Mouse (Mus musculus) MEL (cell line): ENCODE results near the gene Ren1. TPM values are rescaled to one million over a fixed set of nuclear protein-coding genes. Genes with fewer than 3 reads are reported as not detected.

Source experiments
- DNase-seq: peaks from one replicate; pipeline ENCODE4 v3.0.0; 2011; ENCODE audit warnings: low read depth, low spot score
- H3K27ac ChIP-seq: 2 replicates; pipeline ENCODE4 v1.5.1; 2012; ENCODE audit warnings: low read depth, mild to moderate bottlenecking, control low read depth, low read length, moderate library complexity; ENCODE audit not compliant: control insufficient read depth
- H3K27me3 ChIP-seq, 2 experiments: fragments of 150-350 bp in 1 of 2; sonication (generic) in 1 of 2; 2 replicates each; pipeline ENCODE4 v1.6.1; 2012; ENCODE audit warnings: low read length in 2 of 2, mild to moderate bottlenecking in 2 of 2, improper control_type of control experiment in 1 of 2, moderate library complexity in 1 of 2; ENCODE audit not compliant: insufficient read depth in 2 of 2, control insufficient read depth in 1 of 2
- H3K36me3 ChIP-seq, 2 experiments: 2 replicates each; pipeline ENCODE4 v1.6.1; 2012 to 2014; ENCODE audit warnings: low read length in 2 of 2, improper control_type of control experiment in 1 of 2, inconsistent platforms in 1 of 2, mild to moderate bottlenecking in 1 of 2; ENCODE audit not compliant: insufficient read depth in 2 of 2, control insufficient read depth in 1 of 2
- H3K4me1 ChIP-seq, 2 experiments: fragments of 150-350 bp in 1 of 2; sonication (generic) in 1 of 2; 2 replicates each; pipeline ENCODE4 v1.6.1; 2012; ENCODE audit warnings: low read length in 2 of 2, improper control_type of control experiment in 1 of 2, mild to moderate bottlenecking in 1 of 2; ENCODE audit not compliant: insufficient read depth in 2 of 2, control insufficient read depth in 1 of 2
- H3K4me3 ChIP-seq, 2 experiments: fragments of 150-350 bp in 1 of 2; sonication (generic) in 1 of 2; 2 replicates each; pipeline ENCODE4 v1.5.1; 2012; ENCODE audit warnings: low read depth in 2 of 2, low read length in 2 of 2, mild to moderate bottlenecking in 2 of 2, moderate library complexity in 2 of 2, control low read depth in 1 of 2, improper control_type of control experiment in 1 of 2; ENCODE audit not compliant: control insufficient read depth in 1 of 2, insufficient read depth in 1 of 2
- H3K79me2 ChIP-seq: 2 replicates; pipeline ENCODE4 v1.6.1; 2012; ENCODE audit warnings: mild to moderate bottlenecking, low read length, moderate library complexity; ENCODE audit not compliant: control insufficient read depth, poor library complexity, insufficient read depth
- H3K9ac ChIP-seq: 2 replicates; pipeline ENCODE4 v1.6.1; 2012; ENCODE audit warnings: low read depth, mild to moderate bottlenecking, control low read depth, low read length, moderate library complexity; ENCODE audit not compliant: control insufficient read depth, poor library complexity, severe bottlenecking
- H3K9me3 ChIP-seq: fragments of 150-350 bp; sonication (generic); replicated peaks from 2 replicates; pipeline ENCODE4 v1.6.1; 2012; ENCODE audit warnings: mild to moderate bottlenecking, low read length, improper control_type of control experiment, moderate library complexity; ENCODE audit not compliant: insufficient read depth
- BHLHE40 ChIP-seq: IDR thresholded peaks from 2 replicates; pipeline ENCODE4 v1.6.1; 2012; ENCODE audit warnings: low read depth, mild to moderate bottlenecking, inconsistent platforms, low read length, improper control_type of control experiment, borderline replicate concordance
- CTCF ChIP-seq, 3 experiments: IDR thresholded peaks in 2 of 3; conservative IDR thresholded peaks in 1 of 3; 2 replicates each; pipeline ENCODE4 v1.5.1; 2011 to 2012; ENCODE audit warnings: low read length in 3 of 3, low read depth in 2 of 3, mild to moderate bottlenecking in 2 of 3, improper control_type of control experiment in 1 of 3, inconsistent platforms in 1 of 3, mixed read lengths in 1 of 3, moderate library complexity in 1 of 3; ENCODE audit not compliant: control insufficient read depth in 1 of 3, insufficient read depth in 1 of 3, poor library complexity in 1 of 3, severe bottlenecking in 1 of 3
- E2F4 ChIP-seq: IDR thresholded peaks from 2 replicates; pipeline ENCODE4 v1.6.1; 2011; ENCODE audit warnings: low read depth, low read length, improper control_type of control experiment, borderline replicate concordance
- EP300 ChIP-seq, 2 experiments: IDR thresholded peaks; 2 replicates each; pipeline ENCODE4 v1.6.1; 2011; ENCODE audit warnings: improper control_type of control experiment in 2 of 2, low read length in 2 of 2, low read depth in 1 of 2, mild to moderate bottlenecking in 1 of 2
- GATA1 ChIP-seq: IDR thresholded peaks from 2 replicates; pipeline ENCODE4 v1.6.1; 2011; ENCODE audit warnings: low read depth, low read length, improper control_type of control experiment
- KAT2A ChIP-seq: conservative IDR thresholded peaks from 2 replicates; pipeline ENCODE4 v1.6.1; 2012; ENCODE audit warnings: low read depth, low read length, improper control_type of control experiment, inconsistent platforms
- MAFK ChIP-seq: IDR thresholded peaks from 2 replicates; pipeline ENCODE4 v1.6.1; 2011; ENCODE audit warnings: low read depth, mild to moderate bottlenecking, low read length, improper control_type of control experiment, borderline replicate concordance
- MAZ ChIP-seq: IDR thresholded peaks from 2 replicates; pipeline ENCODE4 v1.6.1; 2012; ENCODE audit warnings: low read depth, mild to moderate bottlenecking, inconsistent platforms, low read length, improper control_type of control experiment
- MEF2A ChIP-seq: IDR thresholded peaks from 2 replicates; pipeline ENCODE4 v1.6.1; 2014; ENCODE audit warnings: low read depth, mild to moderate bottlenecking, inconsistent platforms, low read length, improper control_type of control experiment; ENCODE audit not compliant: poor library complexity, insufficient replicate concordance, severe bottlenecking; ENCODE audit errors: extremely low read depth
- MXI1 ChIP-seq: IDR thresholded peaks from 2 replicates; pipeline ENCODE4 v1.6.1; 2011; ENCODE audit warnings: mild to moderate bottlenecking, low read depth, low read length, improper control_type of control experiment
- NELFE ChIP-seq: IDR thresholded peaks from 2 replicates; pipeline ENCODE4 v1.6.1; 2011; ENCODE audit warnings: low read depth, low read length, improper control_type of control experiment
- NRF1 ChIP-seq: IDR thresholded peaks from 2 replicates; pipeline ENCODE4 v1.6.1; 2014; ENCODE audit warnings: low read depth, mild to moderate bottlenecking, inconsistent platforms, low read length, improper control_type of control experiment, moderate library complexity; ENCODE audit not compliant: poor library complexity, insufficient read depth, severe bottlenecking
- POLR2AphosphoS2 ChIP-seq: IDR thresholded peaks from 2 replicates; pipeline ENCODE4 v1.6.1; 2011; ENCODE audit warnings: low read length, improper control_type of control experiment
- RCOR1 ChIP-seq: IDR thresholded peaks from 2 replicates; pipeline ENCODE4 v1.6.1; 2012; ENCODE audit warnings: low read depth, mild to moderate bottlenecking, inconsistent platforms, low read length, improper control_type of control experiment
- SMC3 ChIP-seq: IDR thresholded peaks from 2 replicates; pipeline ENCODE4 v1.6.1; 2011; ENCODE audit warnings: low read depth, low read length, improper control_type of control experiment
- TAL1 ChIP-seq: IDR thresholded peaks from 2 replicates; pipeline ENCODE4 v1.6.1; 2012; ENCODE audit warnings: mild to moderate bottlenecking, inconsistent platforms, low read length, moderate library complexity, mixed read lengths
- TBP ChIP-seq: IDR thresholded peaks from 2 replicates; pipeline ENCODE4 v1.8.0; 2011; ENCODE audit warnings: low read depth, low read length, improper control_type of control experiment
- UBTF ChIP-seq: IDR thresholded peaks from 2 replicates; pipeline ENCODE4 v1.6.1; 2012; ENCODE audit warnings: low read depth, mild to moderate bottlenecking, inconsistent platforms, low read length, improper control_type of control experiment, moderate library complexity, borderline replicate concordance; ENCODE audit not compliant: insufficient read depth
- USF1 ChIP-seq: IDR thresholded peaks from 2 replicates; pipeline ENCODE4 v1.6.1; 2014; ENCODE audit warnings: low read depth, mild to moderate bottlenecking, inconsistent platforms, low read length, improper control_type of control experiment, moderate library complexity
- USF2 ChIP-seq, 2 experiments: IDR thresholded peaks; 2 replicates each; pipeline ENCODE4 v1.6.1; 2011 to 2012; ENCODE audit warnings: improper control_type of control experiment in 2 of 2, low read length in 2 of 2, borderline replicate concordance in 1 of 2, inconsistent platforms in 1 of 2, low read depth in 1 of 2, mild to moderate bottlenecking in 1 of 2; ENCODE audit not compliant: insufficient read depth in 1 of 2
- ZC3H11A ChIP-seq: IDR thresholded peaks from 2 replicates; pipeline ENCODE4 v1.6.1; 2012; ENCODE audit warnings: low read depth, mild to moderate bottlenecking, inconsistent platforms, low read length, improper control_type of control experiment
- polyA plus RNA-seq, 2 experiments: library from polyadenylated mRNA; stranded (reverse) in 1 of 2; unstranded in 1 of 2; fragments of >175 nt in 1 of 2; fragments of >200 nt in 1 of 2; gene quantifications; 2 replicates each; pipeline versions ENCODE4 v1.2.1 to v1.2.4; 2012; ENCODE audit warnings: low replicate concordance in 2 of 2, low read depth in 1 of 2; ENCODE audit not compliant: insufficient read length in 2 of 2, insufficient read depth in 1 of 2, missing spikeins in 1 of 2
- total RNA-seq: library from RNA; depleted of rRNA; stranded (reverse); fragments of 300-350 nt; gene quantifications from 2 replicates; pipeline ENCODE4 v1.2.3, GENCODE M21; 2012

The Ren1 gene
- total and polyA plus RNA-seq, 3 experiments = 6.9 to 16.8 TPM; not detected in 1

- TF ChIP-seq TAL1 = no peak
- TF ChIP-seq POLR2AphosphoS2 = no peak
- TF ChIP-seq USF1 = no peak
- TF ChIP-seq TBP = no peak
- TF ChIP-seq USF2 (IDR thresholded peaks at IDR 0.05; ENCODE audit: borderline replicate concordance in 1 of 2, insufficient read depth in 1 of 2, low read depth in 1 of 2, low read length in 2 of 2) = no peak
- TF ChIP-seq MAZ = no peak
- TF ChIP-seq CTCF (IDR thresholded peaks at IDR 0.05 in 2 of 3, conservative IDR thresholded peaks at IDR 0.05 in 1 of 3; ENCODE audit: control insufficient read depth in 1 of 3, insufficient read depth in 1 of 3, low read depth in 2 of 3, low read length in 3 of 3, poor library complexity in 1 of 3, severe bottlenecking in 1 of 3) = no peak
- Histone ChIP-seq H3K27ac (no peak overlapping the region), H3K79me2 (no peaks in the 10 kb centered on the region), H3K9me3 (no peaks in the 10 kb centered on the region), H3K36me3 (no peaks in the 10 kb centered on the region), H3K4me1 (no peaks in the 10 kb centered on the region), H3K27me3 (peaks cover 3 to 6% of the 10 kb centered on the region in 2 experiments), H3K4me3 (no peak overlapping the region), H3K9ac (no peak overlapping the region)
- DNase-seq = no peak
Observed at GRCm38 (mm10) chr1:133372113-133372512, 21.8 kb downstream of the Ren1 start.

DNA sequence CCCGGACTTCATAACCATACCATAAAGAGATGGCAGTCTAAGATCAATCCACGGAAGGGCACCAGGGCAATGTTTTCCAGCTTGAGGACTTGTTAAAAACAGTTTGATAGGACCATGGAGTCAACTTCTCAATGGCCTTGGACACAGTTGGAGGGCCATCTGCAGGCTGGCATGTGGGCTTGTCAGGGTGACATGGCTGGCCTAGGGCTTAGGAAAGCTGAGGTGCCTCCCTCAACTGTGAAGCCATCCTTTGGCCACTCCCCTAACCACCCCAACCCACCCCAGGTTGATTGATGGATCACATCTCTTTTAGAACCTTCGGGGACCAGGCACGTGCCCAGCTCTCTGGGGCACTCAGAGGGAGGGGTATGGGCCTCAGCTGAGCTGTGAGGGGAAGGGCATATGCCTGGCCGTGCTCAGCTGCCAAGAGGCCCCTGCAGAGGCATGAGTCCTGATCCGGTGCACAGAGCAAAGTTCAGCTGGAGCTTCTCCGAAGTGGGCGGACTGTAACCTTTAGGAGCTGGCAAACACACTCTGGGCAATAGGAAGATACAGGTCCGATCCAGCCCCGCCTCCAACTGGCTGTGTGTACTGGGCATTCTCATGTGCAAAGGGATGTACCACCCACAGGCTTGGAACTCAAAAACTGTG lies 25.5 kb downstream of the Ren1 start:
- Histone ChIP-seq H3K36me3 (no peaks in the 10 kb centered on the region; a peak in 1 of 4 replicates), H3K4me3 (no peak overlapping the region), H3K9ac (no peak overlapping the region), H3K27ac (no peak overlapping the region), H3K9me3 (no peaks in the 10 kb centered on the region), H3K27me3 (peaks cover 3% of the 10 kb centered on the region in 2 experiments; a peak in 3 of 4 replicates), H3K79me2 (no peaks in the 10 kb centered on the region), H3K4me1 (peaks cover 0 to 5% of the 10 kb centered on the region in 2 experiments; a peak in 2 of 4 replicates)
- TF ChIP-seq E2F4 (no peak), USF2 (IDR thresholded peaks at IDR 0.05; ENCODE audit: borderline replicate concordance in 1 of 2, insufficient read depth in 1 of 2, low read depth in 1 of 2, low read length in 2 of 2) (no peak), BHLHE40 (no peak), ZC3H11A (no peak), USF1 (no peak), CTCF (IDR thresholded peaks at IDR 0.05 in 2 of 3, conservative IDR thresholded peaks at IDR 0.05 in 1 of 3; ENCODE audit: control insufficient read depth in 1 of 3, insufficient read depth in 1 of 3, low read depth in 2 of 3, low read length in 3 of 3, poor library complexity in 1 of 3, severe bottlenecking in 1 of 3) (no peak), MAFK (no peak), MXI1 (no peak), MEF2A (no peak), KAT2A (no peak), UBTF (no peak), NELFE (no peak), SMC3 (no peak), RCOR1 (no peak), EP300 (IDR thresholded peaks at IDR 0.05; ENCODE audit: low read depth in 1 of 2, low read length in 2 of 2) (no peak), GATA1 (no peak), NRF1 (no peak)
- DNase-seq = no peak
